10 mouse cellular contexts compared by ENCODE assay signal in the genomic region with DNA sequence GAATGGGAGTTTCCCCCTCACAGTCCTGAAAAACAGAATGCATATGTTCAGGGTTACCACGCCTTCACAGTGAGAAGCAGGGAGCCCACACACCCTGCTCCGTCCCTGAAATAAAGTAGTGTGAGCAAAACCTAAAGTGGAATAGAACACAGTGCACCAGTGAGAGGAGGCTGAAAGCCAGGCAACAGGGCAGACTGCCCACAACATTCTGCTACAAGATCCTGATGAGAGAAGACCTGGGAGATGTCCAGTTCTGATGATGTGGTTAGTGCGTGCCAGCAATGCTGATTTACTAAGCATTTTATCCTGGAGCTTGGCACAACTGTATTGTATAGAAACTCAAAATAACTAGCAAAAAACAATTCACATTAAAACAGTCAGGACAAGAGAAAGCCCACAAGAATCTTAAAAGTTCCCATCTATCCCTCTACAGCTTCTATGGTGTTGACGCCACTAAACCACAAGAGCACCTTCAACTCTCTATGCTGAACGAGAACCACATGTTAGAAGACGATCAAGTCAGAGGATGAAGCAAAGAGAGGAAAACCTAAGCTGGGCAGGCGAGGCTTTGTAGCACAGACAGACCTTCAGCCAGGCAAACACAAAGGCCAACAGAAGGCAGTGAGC. TPM values are rescaled to one million over a fixed set of nuclear protein-coding genes. Genes with fewer than 3 reads are reported as not detected.
DNase-seq lines count a peak whose midpoint lies in the region.
"Had no signal": no experiment of that assay in that cellular context is flagged by ENCODE, and none has a peak within 500 bp of the region (broad histone marks: within the 10 kb centered on the region; RNA-seq: fewer than 3 reads in every experiment).

No protein-coding gene starts in this region.

- 81% methylated on average over 7 of the region's 7 CpGs for WGBS in forebrain, embryonic 10.5 days

- H3K36me3 ChIP-seq in forebrain, embryonic 10.5 days (replicated peaks) = peaks cover 100% of the 10 kb centered on the region

- H3K4me3 ChIP-seq in forebrain, embryonic 10.5 days = no peak overlapping the region
- H3K4me3 ChIP-seq: liver, embryonic 15.5 days had no signal

- H3K4me1 ChIP-seq in forebrain, embryonic 10.5 days = peaks cover 24% of the 10 kb centered on the region

- intact Hi-C loops in left cerebral cortex, postnatal 25 days (cut with DNase I) = no loop called here

- DNase-seq in urinary bladder, postnatal 14 days (ENCODE audit: low spot score) = peak; percentile 56
- DNase-seq in urinary bladder, postnatal 25 days (ENCODE audit: low spot score) = no peak
- DNase-seq in frontal cortex, adult 2 months (ENCODE audit: extremely low spot score in 1 of 2, low spot score in 1 of 2) = peak; percentile 50 to 70
- peak; percentile 47 to 86 for DNase-seq in left cerebral cortex, postnatal 25 days (ENCODE audit: low spot score in 2 of 2)
- no peak for DNase-seq in thymus, postnatal 0 days (ENCODE audit: low spot score)
- DNase-seq in forebrain, embryonic 10.5 days (ENCODE audit: extremely low spot score, low spot score) = no peak
- DNase-seq in heart, adult 11 months = no peak
- DNase-seq: kidney, adult 8-10 months had no signal

- no peak overlapping the region for H3K27ac ChIP-seq in forebrain, embryonic 10.5 days
- H3K27ac ChIP-seq: liver, embryonic 15.5 days had no signal

- H3K9me3 ChIP-seq in forebrain, embryonic 10.5 days = no peaks in the 10 kb centered on the region
- H3K9me3 ChIP-seq: liver, embryonic 15.5 days had no signal

- no peaks in the 10 kb centered on the region for H3K27me3 ChIP-seq in forebrain, embryonic 10.5 days (ENCODE audit: poor library complexity, severe bottlenecking)
- H3K27me3 ChIP-seq: liver, embryonic 15.5 days; Patski had no signal

RNA-seq across cellular contexts. Expression of a gene that starts 6.9 kb away (rescaled TPM):
- 79.1 and 85.9 TPM in 2 replicates for polyA plus RNA-seq in frontal cortex, adult 2 months (2012; rRNA removed)
- total RNA-seq in left cerebral cortex, postnatal 25 days (2021) = 10 to 100 TPM; 44.9 to 59.9 TPM
- 105 and 110 TPM in 2 replicates for polyA plus RNA-seq in thymus, postnatal 0 days (2015; fragmentation: Nextera tagmentation; extraction: Ambion mirVana)
- 127 and 129 TPM in 2 replicates for polyA plus RNA-seq in forebrain, embryonic 10.5 days (2016; fragmentation: Nextera tagmentation; extraction: Ambion mirVana)

Comparison
In these comparisons a context has a peak if more than half of its experiments do, and no peak if none do; other contexts are left out.
1. DNase-seq: peak in urinary bladder, postnatal 14 days (single experiment), frontal cortex, adult 2 months (2 of 2) and left cerebral cortex, postnatal 25 days (2 of 2); none in urinary bladder, postnatal 25 days (single experiment), thymus, postnatal 0 days (single experiment), forebrain, embryonic 10.5 days (single experiment) and heart, adult 11 months (single experiment).